Mouse (Mus musculus) B cell, adult 2 months (primary cell): Measurements from ENCODE around the gene Vmn1r195.
"Not testable (repeated sequence)": the region's sequence is repeated elsewhere in the genome, so short reads cannot be mapped to it uniquely, and the experiment has no call there.

ENCODE experiments used
- DNase-seq, 2 experiments: peaks; one replicate each; pipeline ENCODE4 v3.0.0; 2022

Vmn1r195 gene

DNA sequence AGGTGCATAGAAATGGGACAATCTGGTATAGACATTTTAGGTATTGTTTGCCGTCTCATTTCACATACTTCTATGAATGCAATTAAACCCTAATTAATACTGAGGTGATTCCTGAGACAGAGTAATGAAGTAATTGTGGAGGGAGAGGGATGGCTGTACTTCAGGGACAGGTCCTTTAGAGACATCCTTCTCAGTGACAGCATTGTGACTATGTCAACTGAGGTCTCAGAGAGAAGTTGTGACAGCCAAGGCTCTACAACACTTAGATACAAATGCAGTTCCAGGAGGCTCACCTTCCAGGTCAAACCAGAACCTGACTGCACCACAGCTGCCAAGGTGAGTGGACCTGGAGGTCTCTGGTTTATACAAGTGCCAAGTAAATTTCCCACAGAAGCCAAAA, at the start of gene Vmn1r195:
TSS of gene Vmn1r195 (plus strand) at position 301 of the 400 bp plus-strand sequence.
- not testable (repeated sequence) for DNase-seq

DNA sequence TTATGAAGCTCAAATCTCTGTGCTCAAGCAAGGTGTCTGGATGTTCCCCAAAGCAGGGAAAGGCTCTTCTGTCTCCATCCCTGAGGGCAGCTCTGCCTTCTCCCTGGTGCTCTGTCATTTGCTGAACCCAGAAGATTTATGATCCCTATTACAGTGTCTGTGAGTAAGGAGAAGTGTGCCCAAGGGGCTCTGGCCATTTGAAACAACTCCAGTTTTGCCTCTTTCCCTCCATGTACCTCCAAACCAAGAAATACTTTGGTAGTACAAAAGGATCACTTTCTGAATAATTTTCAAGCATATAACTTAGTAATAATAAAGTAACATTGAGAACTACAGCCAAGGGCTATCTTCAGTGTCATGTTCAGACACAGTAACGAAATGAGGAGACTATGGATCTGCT, 47.3 kb upstream of the Vmn1r195 start, which contains the start of gene Vmn1r193:
TSS of gene Vmn1r193 (minus strand) at position 101 of the 400 bp plus-strand sequence.
- DNase-seq: not testable (repeated sequence)

DNA sequence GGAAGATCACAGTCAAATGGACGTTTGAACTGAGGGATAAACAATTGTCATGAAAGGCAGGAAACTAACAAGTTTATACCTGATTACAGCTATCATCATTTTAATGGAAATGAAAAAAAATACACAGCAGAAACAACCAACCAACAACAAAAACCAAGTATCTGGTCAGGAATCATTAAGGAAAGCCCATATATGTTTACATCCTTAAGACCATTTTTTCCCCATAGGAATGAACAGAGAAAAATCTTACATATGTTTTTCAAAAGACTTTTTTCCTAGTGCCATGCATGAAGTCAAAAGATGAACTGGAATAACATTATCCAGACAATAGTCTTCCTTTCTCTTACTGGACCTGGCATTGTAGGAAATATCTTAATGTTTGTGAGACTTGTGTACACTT, 26.4 kb upstream of the Vmn1r195 start, which contains the start of gene Vmn1r194:
TSS of gene Vmn1r194 (plus strand) at position 301 of the 400 bp plus-strand sequence.
- no peak for DNase-seq

DNA sequence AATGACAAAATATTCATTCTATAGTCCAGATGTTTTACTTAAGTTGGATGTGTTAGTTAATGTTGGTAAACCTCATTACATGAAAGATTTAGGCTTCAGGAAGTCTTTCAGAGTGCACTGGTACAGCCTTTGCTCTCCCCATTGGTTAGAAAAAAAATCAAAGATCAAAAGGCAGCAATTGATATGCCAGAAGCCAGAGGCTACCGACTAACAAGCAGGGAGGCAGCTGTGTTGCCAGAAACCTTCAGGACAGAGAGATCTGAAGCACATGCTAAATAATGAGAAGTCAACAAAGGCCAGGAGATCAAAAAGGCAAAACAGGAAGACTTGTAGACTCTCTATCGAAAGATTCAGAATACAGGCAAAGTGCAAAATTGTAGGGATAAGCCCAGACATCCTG, 1.4 kb downstream of the Vmn1r195 start:
- no peak for DNase-seq

DNA sequence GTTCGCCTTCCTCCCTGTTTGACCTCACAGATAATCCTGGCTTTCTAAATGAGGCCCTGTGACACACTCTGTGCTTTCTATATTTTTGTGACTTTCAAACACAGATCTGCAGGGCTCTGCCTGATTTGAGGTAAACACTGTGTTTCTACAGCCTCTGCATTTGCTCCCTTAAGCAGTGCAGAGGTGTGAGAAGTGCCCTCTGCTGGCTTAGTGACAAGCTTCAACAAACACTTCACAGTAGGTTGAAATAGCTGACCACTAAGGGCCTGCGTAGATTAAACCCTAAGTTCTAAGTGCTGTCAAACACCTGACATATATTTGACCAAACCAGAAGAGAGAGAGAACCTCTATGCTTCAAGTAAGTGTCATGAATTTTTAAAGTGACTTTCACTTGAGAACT, 14.3 kb downstream of the Vmn1r195 start:
- DNase-seq: no peak

DNA sequence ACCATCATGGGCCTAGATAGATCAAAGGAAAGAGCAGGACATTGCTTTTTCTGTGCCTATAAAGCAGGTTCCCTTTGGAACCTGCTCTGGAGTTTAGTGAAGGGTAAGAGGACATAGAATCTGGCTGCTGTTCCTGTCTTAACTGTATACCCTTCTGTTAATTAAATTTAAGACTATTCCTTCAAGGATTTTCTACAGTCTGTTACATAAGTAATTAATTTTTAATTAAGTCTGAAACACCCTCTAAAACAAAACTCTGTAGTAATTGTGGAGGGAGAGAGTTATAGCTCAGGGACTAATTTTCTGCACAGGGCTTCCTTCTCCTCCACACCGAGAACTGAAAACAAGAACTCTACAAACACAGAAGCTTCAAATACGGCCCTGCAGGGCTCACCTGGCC, 19.3 kb downstream of the Vmn1r195 start, which contains the start of gene Vmn1r196:
TSS of gene Vmn1r196 (plus strand) at position 301 of the 400 bp plus-strand sequence.
- no peak for DNase-seq

DNA sequence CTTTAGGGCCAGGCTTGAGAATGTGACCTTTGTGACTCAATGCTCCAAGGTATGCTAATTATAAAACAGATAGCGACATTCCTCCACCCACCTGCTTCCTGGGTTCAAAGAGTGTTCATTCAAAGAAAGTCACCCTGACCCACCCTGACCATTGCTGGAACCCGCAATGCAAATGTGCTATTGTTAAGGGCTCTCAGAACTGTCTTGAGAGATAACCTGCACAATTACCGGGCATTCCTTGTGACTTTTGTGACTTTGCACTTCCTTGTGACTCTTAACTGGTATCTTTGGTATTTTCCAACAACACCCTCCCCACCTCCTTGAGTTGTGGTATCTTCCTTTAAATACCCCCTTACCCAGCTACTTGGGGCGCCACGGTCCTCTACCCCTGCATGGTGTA, 37.8 kb downstream of the Vmn1r195 start:
- not testable (repeated sequence) for DNase-seq

DNA sequence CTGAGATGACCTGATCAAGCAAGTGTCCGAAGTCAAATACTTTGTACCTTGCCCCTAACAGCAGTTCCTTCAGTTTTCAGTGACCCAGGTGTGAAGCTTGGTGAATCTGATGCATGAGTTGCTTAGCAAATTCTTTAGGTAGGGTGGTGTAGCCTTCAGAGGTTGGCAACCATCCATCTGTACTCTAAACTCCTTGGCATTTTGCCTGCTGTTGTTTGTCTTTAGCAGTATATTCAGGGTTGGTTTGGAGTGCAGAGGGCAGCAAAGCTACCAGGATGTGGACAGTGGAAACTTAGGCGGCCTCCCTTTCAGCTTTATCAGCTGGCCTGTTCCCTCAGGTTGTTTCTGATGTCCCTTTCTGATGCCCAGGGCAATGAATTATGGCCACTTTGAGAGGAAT, 45.0 kb downstream of the Vmn1r195 start:
- DNase-seq: no peak

DNA sequence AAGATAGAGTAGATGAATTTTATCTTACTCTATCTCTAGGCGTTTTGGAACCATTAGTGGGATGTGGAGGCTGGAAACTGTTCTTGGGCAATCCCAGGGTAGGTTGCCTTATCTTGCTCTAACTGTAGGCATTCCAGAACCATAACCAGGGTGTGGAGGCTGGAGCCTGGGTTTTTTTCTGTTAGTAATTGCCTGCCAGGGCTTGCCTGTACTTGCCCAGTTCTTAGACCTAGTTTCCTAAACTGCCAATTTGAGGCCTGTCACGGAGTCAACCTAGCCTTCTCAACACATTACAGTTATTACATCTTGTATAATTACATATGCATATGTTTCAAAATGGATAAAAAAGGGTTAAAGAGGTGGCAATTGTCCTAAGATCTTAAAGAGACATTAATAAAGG, 47.0 kb downstream of the Vmn1r195 start:
- no peak for DNase-seq

DNA sequence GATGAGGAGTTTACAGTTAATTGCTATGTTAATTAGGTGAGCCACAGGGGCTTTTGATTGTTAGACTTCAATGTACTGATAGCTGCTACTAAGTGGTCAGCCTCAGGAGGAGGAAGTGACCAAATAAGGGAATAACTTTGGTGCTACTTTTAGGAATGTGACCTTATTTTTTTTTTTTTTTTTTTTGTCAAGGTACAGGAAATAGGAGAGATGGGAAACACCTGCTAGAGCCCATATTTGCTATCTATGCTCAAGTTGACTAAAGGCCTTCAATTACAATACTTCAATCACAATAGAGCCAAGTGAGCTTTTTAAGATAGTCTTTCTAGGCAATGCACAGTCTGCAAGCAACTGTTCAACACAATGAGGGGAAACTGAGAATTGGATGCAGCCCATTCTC, 49.8 kb downstream of the Vmn1r195 start:
- DNase-seq: no peak

DNA sequence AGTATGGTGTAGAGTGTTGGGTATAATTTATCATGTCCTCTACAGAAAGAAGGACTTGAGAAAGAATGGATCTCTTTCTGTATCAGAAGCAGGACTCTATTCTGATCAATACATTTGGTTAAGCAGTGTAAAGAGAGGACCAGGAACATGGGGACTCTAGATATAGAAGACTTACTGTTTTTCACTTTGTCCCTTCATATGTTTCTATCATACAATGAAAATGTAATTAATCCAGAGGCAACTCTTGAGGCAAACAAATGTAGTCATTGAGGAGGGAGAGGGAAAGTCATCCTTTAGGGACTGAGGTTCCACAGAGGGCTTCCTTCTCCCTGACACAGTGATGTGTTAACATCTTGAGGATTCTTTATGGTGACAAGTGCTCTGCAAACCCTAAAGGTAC, 54.0 kb downstream of the Vmn1r195 start, which contains the start of gene Vmn1r197:
TSS of gene Vmn1r197 (plus strand) at position 301 of the 400 bp plus-strand sequence.
- DNase-seq: no peak
